Comparison of ENCODE assay signal across 9 mouse cellular contexts in genomic region chr12:33956576-33957399, GRCm38 (mm10). TPM values are rescaled to one million over a fixed set of nuclear protein-coding genes. Genes with fewer than 3 reads are reported as not detected.
DNase-seq lines count a peak whose midpoint lies in the region; ATAC-seq and TF ChIP-seq lines count a peak whose summit lies in the region.
"Had no signal": no experiment of that assay in that cellular context is flagged by ENCODE, and none has a peak within 500 bp of the region (broad histone marks: within the 10 kb centered on the region; RNA-seq: fewer than 3 reads in every experiment).

No protein-coding gene starts in this region.

- peak overlapping the region; percentile 49; the same call in 1 of the 2 replicates for H3K9ac ChIP-seq in liver, adult 2 months (ENCODE audit: low read depth, low read length)
- H3K9ac ChIP-seq in heart, embryonic 11.5 days (ENCODE audit: low read depth, low read length), result peak overlapping the region; percentile 59
- H3K9ac ChIP-seq in liver, embryonic 12.5 days, result no peak overlapping the region

- peak overlapping the region; percentile 64 for H3K4me3 ChIP-seq in liver, adult 2 months (ENCODE audit: insufficient read depth, low read depth, low read length)
- peak overlapping the region; percentile 78 for H3K4me3 ChIP-seq in heart, embryonic 11.5 days (ENCODE audit: low read depth, low read length)
- peak overlapping the region; percentile 55 for H3K4me3 ChIP-seq in liver, embryonic 12.5 days

- H3K27me3 ChIP-seq in liver, adult 2 months (ENCODE audit: control insufficient read depth, insufficient read depth, low read length), result peaks cover 25% of the 10 kb centered on the region
- H3K27me3 ChIP-seq in heart, embryonic 11.5 days (ENCODE audit: control insufficient read depth, insufficient read depth, low read length), result peaks cover 41% of the 10 kb centered on the region
- peaks cover 68% of the 10 kb centered on the region for H3K27me3 ChIP-seq in liver, embryonic 12.5 days (replicated peaks)

- no peak overlapping the region; the same call in 1 of the 2 replicates for H3K27ac ChIP-seq in liver, adult 2 months (replicated peaks; ENCODE audit: insufficient read depth, low read depth, low read length)
- H3K27ac ChIP-seq in heart, embryonic 11.5 days (ENCODE audit: low read depth, low read length), result peak overlapping the region; percentile 52
- no peak overlapping the region for H3K27ac ChIP-seq in liver, embryonic 12.5 days

- no peak for TF ChIP-seq CTCF in liver, adult 2 months (IDR thresholded peaks at IDR 0.05; ENCODE audit: low read depth, low read length)

- WGBS in liver, adult 2 months, result 4% methylated on average over 40 of the region's 43 CpGs
- under 1% methylated on average over 40 of the region's 43 CpGs for WGBS in heart, embryonic 11.5 days (ENCODE audit: insufficient replicate concordance)
- WGBS in liver, embryonic 12.5 days (ENCODE audit: insufficient replicate concordance), result 3% methylated on average over 43 of the region's 43 CpGs

- TF ChIP-seq POLR2A in liver, adult 2 months (IDR thresholded peaks at IDR 0.05; ENCODE audit: extremely low read depth, insufficient read depth, low read length), result no peak

- DNase-seq in liver, adult 2 months (ENCODE audit: extremely low read depth, low read depth, low spot score), result no peak
- DNase-seq in liver, result no peak
- peak; percentile 15 to 26 for DNase-seq in adrenal gland, postnatal 36 days
- DNase-seq in left cerebral cortex, adult 18-20 months (ENCODE audit: low spot score in 2 of 2), result no peak
- DNase-seq in MN1 (ENCODE audit: low spot score), result no peak

- peak overlapping the region; percentile 84 for H3K4me2 ChIP-seq in heart, embryonic 11.5 days
- H3K4me2 ChIP-seq in liver, embryonic 12.5 days, result peak overlapping the region; percentile 67

- no peaks in the 10 kb centered on the region for H3K4me1 ChIP-seq in liver, adult 2 months (ENCODE audit: control insufficient read depth, insufficient read depth, low read length)
- peaks cover 9% of the 10 kb centered on the region for H3K4me1 ChIP-seq in heart, embryonic 11.5 days (ENCODE audit: control insufficient read depth, insufficient read depth, low read length)
- H3K4me1 ChIP-seq in liver, embryonic 12.5 days, result peaks cover 13% of the 10 kb centered on the region; the same call in 1 of the 2 replicates

- no peaks in the 10 kb centered on the region for H3K36me3 ChIP-seq in liver, adult 2 months (ENCODE audit: control insufficient read depth, insufficient read depth, low read length)
- no peaks in the 10 kb centered on the region for H3K36me3 ChIP-seq in heart, embryonic 11.5 days (ENCODE audit: control insufficient read depth, insufficient read depth, low read length)
- no peaks in the 10 kb centered on the region for H3K36me3 ChIP-seq in liver, embryonic 12.5 days

- no peaks in the 10 kb centered on the region for H3K79me2 ChIP-seq in liver, adult 2 months (ENCODE audit: control insufficient read depth, insufficient read depth, low read length)

- no peaks in the 10 kb centered on the region for H3K9me3 ChIP-seq in heart, embryonic 11.5 days (replicated peaks; ENCODE audit: control insufficient read depth, low read length)
- H3K9me3 ChIP-seq in liver, embryonic 12.5 days (replicated peaks), result no peaks in the 10 kb centered on the region

- ATAC-seq in heart, embryonic 11.5 days (replicated peaks; ENCODE audit: insufficient number of reproducible peaks, low FRiP score, low TSS enrichment), result no peak; the same call in 1 of the 2 replicates
- ATAC-seq in liver, embryonic 12.5 days, result no peak
- ATAC-seq in megakaryocyte progenitor cell, adult 5-6 weeks (replicated peaks; ENCODE audit: poor library complexity), result no peak

RNA-seq across cellular contexts. Expression of gene Twist1, which starts 0.7 kb away (rescaled TPM):
- total RNA-seq in liver, adult 2 months (2014; rRNA removed), result 0.87 and 0.92 TPM in 2 replicates
- polyA plus RNA-seq in liver, adult 2 months (2012; rRNA removed), result 0.14 and 0.20 TPM in 2 replicates
- 1 to 10 TPM; 7.2 to 9.8 TPM for total RNA-seq in adrenal gland, postnatal 36 days (2021)
- 13.0 and 13.2 TPM in 2 replicates for polyA plus RNA-seq in heart, embryonic 11.5 days (2014; fragmentation: Nextera tagmentation; extraction: Ambion mirVana)
- polyA plus RNA-seq in liver, embryonic 12.5 days (2016; fragmentation: Nextera tagmentation; extraction: Ambion mirVana), result 1.3 and 2.8 TPM in 2 replicates
- total RNA-seq in left cerebral cortex, adult 18-20 months (2021), result 1 to 10 TPM; 1.0 to 1.5 TPM
- total RNA-seq in megakaryocyte progenitor cell, adult 5-6 weeks (2015), result not detected in 2 replicates
- total RNA-seq in megakaryocyte progenitor cell, adult 5-6 weeks (2017), result not detected in 2 replicates

RNA-seq across cellular contexts. Expression of gene Ferd3l, which starts 28.6 kb away (rescaled TPM):
- not detected in 2 replicates for total RNA-seq in liver, adult 2 months (2014; rRNA removed)
- not detected in 2 replicates for polyA plus RNA-seq in liver, adult 2 months (2012; rRNA removed)
- total RNA-seq in adrenal gland, postnatal 36 days (2021), result not detected
- polyA plus RNA-seq in heart, embryonic 11.5 days (2014; fragmentation: Nextera tagmentation; extraction: Ambion mirVana), result not detected in 2 replicates
- polyA plus RNA-seq in liver, embryonic 12.5 days (2016; fragmentation: Nextera tagmentation; extraction: Ambion mirVana), result not detected in 2 replicates
- not detected for total RNA-seq in left cerebral cortex, adult 18-20 months (2021)
- total RNA-seq in megakaryocyte progenitor cell, adult 5-6 weeks (2015), result not detected in 2 replicates
- not detected in 2 replicates for total RNA-seq in megakaryocyte progenitor cell, adult 5-6 weeks (2017)
- polyA plus RNA-seq: myocyte had no signal

Comparison
In these comparisons a context has a peak if more than half of its experiments do, and no peak if none do; other contexts are left out.
1. DNase-seq: peak in adrenal gland, postnatal 36 days (2 of 2); none in liver, adult 2 months (single experiment), liver (single experiment), left cerebral cortex, adult 18-20 months (0 of 2) and MN1 (single experiment).
2. Peak in every context shown above with its lines, with median percentiles within 50 percentile points of each other: H3K4me3 ChIP-seq.